Mouse (Mus musculus): ENCODE measurements at regions not wholly inside any gene's neighbourhood (a gene's known extent, or its start where the extent isn't known, plus 50 kb on each side); places are given as distances from the start of the nearest gene placed in this dataset.

- no peaks in the 10 kb centered on the region for H3K27me3 ChIP-seq (ENCODE audit: insufficient read depth, low read length)
- H3K4me1 ChIP-seq (replicated peaks; ENCODE audit: insufficient read depth, low read length): no peaks in the 10 kb centered on the region
- no peak overlapping the region for H3K9ac ChIP-seq (ENCODE audit: low read depth, low read length)
- no peak overlapping the region for H3K4me3 ChIP-seq (replicated peaks; ENCODE audit: low read depth, low read length)
- H3K36me3 ChIP-seq (ENCODE audit: insufficient read depth, low read length): no peaks in the 10 kb centered on the region
- DNase-seq (ENCODE audit: low spot score): no peak
- no peak overlapping the region for H3K4me2 ChIP-seq (ENCODE audit: low read length)
- no peaks in the 10 kb centered on the region for H3K9me3 ChIP-seq (replicated peaks; ENCODE audit: low read length)
- TF ChIP-seq CTCF (IDR thresholded peaks at IDR 0.05; ENCODE audit: low read depth): no peak
- H3K27ac ChIP-seq: no peak overlapping the region
- WGBS: 78% methylated on average over 2 of the region's 2 CpGs
- ATAC-seq (replicated peaks; ENCODE audit: low FRiP score, low read depth): no peak
Measured at GRCm38 (mm10) chr13:31109231-31109630, 135.2 kb downstream of the Gm5447 start.

GRCm38 (mm10) chr13:31122689-31123088 lies 148.7 kb downstream of the Gm5447 start:
- no peaks in the 10 kb centered on the region for H3K27me3 ChIP-seq (ENCODE audit: insufficient read depth, low read length)
- no peak overlapping the region for H3K4me2 ChIP-seq (ENCODE audit: low read length)
- H3K4me1 ChIP-seq (replicated peaks; ENCODE audit: insufficient read depth, low read length): no peaks in the 10 kb centered on the region
- H3K9ac ChIP-seq (ENCODE audit: low read depth, low read length): no peak overlapping the region
- no peak overlapping the region for H3K27ac ChIP-seq
- no peaks in the 10 kb centered on the region for H3K36me3 ChIP-seq (ENCODE audit: insufficient read depth, low read length)
- no peak for TF ChIP-seq CTCF (IDR thresholded peaks at IDR 0.05; ENCODE audit: low read depth)
- ATAC-seq (replicated peaks; ENCODE audit: low FRiP score, low read depth): no peak
- H3K9me3 ChIP-seq (replicated peaks; ENCODE audit: low read length): no peaks in the 10 kb centered on the region
- 69% methylated on average over 2 of the region's 2 CpGs for WGBS
- no peak for DNase-seq (ENCODE audit: low spot score)
- H3K4me3 ChIP-seq (replicated peaks; ENCODE audit: low read depth, low read length): no peak overlapping the region

GRCm38 (mm10) chr13:31124547-31125216 lies 150.7 kb downstream of the Gm5447 start:
- TF ChIP-seq CTCF (IDR thresholded peaks at IDR 0.05; ENCODE audit: low read depth): no peak
- Histone ChIP-seq H3K9ac (ENCODE audit: low read depth, low read length) (no peak overlapping the region), H3K9me3 (replicated peaks; ENCODE audit: low read length) (no peaks in the 10 kb centered on the region), H3K27ac (no peak overlapping the region), H3K36me3 (ENCODE audit: insufficient read depth, low read length) (no peaks in the 10 kb centered on the region), H3K4me1 (replicated peaks; ENCODE audit: insufficient read depth, low read length) (no peaks in the 10 kb centered on the region), H3K4me2 (ENCODE audit: low read length) (no peak overlapping the region), H3K27me3 (ENCODE audit: insufficient read depth, low read length) (no peaks in the 10 kb centered on the region), H3K4me3 (replicated peaks; ENCODE audit: low read depth, low read length) (no peak overlapping the region)
- DNase-seq (ENCODE audit: low spot score) (no peak), ATAC-seq (replicated peaks; ENCODE audit: low FRiP score, low read depth) (no peak)
- 35% methylated on average over 4 of the region's 4 CpGs for WGBS

GRCm38 (mm10) chr13:31132501-31132900 lies 158.5 kb downstream of the Gm5447 start:
- no peak for ATAC-seq (replicated peaks; ENCODE audit: low FRiP score, low read depth)
- Histone ChIP-seq H3K9ac (ENCODE audit: low read depth, low read length) (no peak overlapping the region), H3K27me3 (ENCODE audit: insufficient read depth, low read length) (no peaks in the 10 kb centered on the region), H3K9me3 (replicated peaks; ENCODE audit: low read length) (no peaks in the 10 kb centered on the region), H3K36me3 (ENCODE audit: insufficient read depth, low read length) (no peaks in the 10 kb centered on the region), H3K4me1 (replicated peaks; ENCODE audit: insufficient read depth, low read length) (no peaks in the 10 kb centered on the region), H3K27ac (no peak overlapping the region), H3K4me3 (replicated peaks; ENCODE audit: low read depth, low read length) (no peak overlapping the region), H3K4me2 (ENCODE audit: low read length) (no peak overlapping the region)
- no peak for TF ChIP-seq CTCF (IDR thresholded peaks at IDR 0.05; ENCODE audit: low read depth)
- 86% methylated on average over 5 of the region's 5 CpGs for WGBS
- DNase-seq (ENCODE audit: low spot score): no peak

GRCm38 (mm10) chr13:31139686-31140085 lies 165.7 kb downstream of the Gm5447 start:
- TF ChIP-seq CTCF (IDR thresholded peaks at IDR 0.05; ENCODE audit: low read depth): no peak
- no peak for ATAC-seq (replicated peaks; ENCODE audit: low FRiP score, low read depth)
- 78% methylated on average over 3 of the region's 3 CpGs for WGBS
- Histone ChIP-seq H3K9me3 (replicated peaks; ENCODE audit: low read length) (no peaks in the 10 kb centered on the region), H3K27me3 (ENCODE audit: insufficient read depth, low read length) (no peaks in the 10 kb centered on the region), H3K27ac (no peak overlapping the region), H3K9ac (ENCODE audit: low read depth, low read length) (no peak overlapping the region), H3K4me2 (ENCODE audit: low read length) (no peak overlapping the region), H3K4me1 (replicated peaks; ENCODE audit: insufficient read depth, low read length) (no peaks in the 10 kb centered on the region), H3K36me3 (ENCODE audit: insufficient read depth, low read length) (no peaks in the 10 kb centered on the region), H3K4me3 (replicated peaks; ENCODE audit: low read depth, low read length) (no peak overlapping the region)
- no peak for DNase-seq (ENCODE audit: low spot score)

GRCm38 (mm10) chr13:31147323-31147722 lies 173.3 kb downstream of the Gm5447 start:
- no peaks in the 10 kb centered on the region for H3K36me3 ChIP-seq (ENCODE audit: insufficient read depth, low read length)
- no peaks in the 10 kb centered on the region for H3K9me3 ChIP-seq (replicated peaks; ENCODE audit: low read length)
- H3K4me1 ChIP-seq (replicated peaks; ENCODE audit: insufficient read depth, low read length): no peaks in the 10 kb centered on the region
- H3K4me3 ChIP-seq (replicated peaks; ENCODE audit: low read depth, low read length): no peak overlapping the region
- ATAC-seq (replicated peaks; ENCODE audit: low FRiP score, low read depth): no peak
- H3K27ac ChIP-seq: no peak overlapping the region
- H3K4me2 ChIP-seq (ENCODE audit: low read length): no peak overlapping the region
- WGBS: 74% methylated on average over 1 of the region's 1 CpGs
- no peak overlapping the region for H3K9ac ChIP-seq (ENCODE audit: low read depth, low read length)
- DNase-seq (ENCODE audit: low spot score): no peak
- H3K27me3 ChIP-seq (ENCODE audit: insufficient read depth, low read length): no peaks in the 10 kb centered on the region
- TF ChIP-seq CTCF (IDR thresholded peaks at IDR 0.05; ENCODE audit: low read depth): no peak

- Histone ChIP-seq H3K9me3 (replicated peaks; ENCODE audit: low read length) (no peaks in the 10 kb centered on the region), H3K36me3 (ENCODE audit: insufficient read depth, low read length) (no peaks in the 10 kb centered on the region), H3K9ac (ENCODE audit: low read depth, low read length) (no peak overlapping the region), H3K4me2 (ENCODE audit: low read length) (no peak overlapping the region), H3K4me1 (replicated peaks; ENCODE audit: insufficient read depth, low read length) (no peaks in the 10 kb centered on the region), H3K27ac (no peak overlapping the region), H3K27me3 (ENCODE audit: insufficient read depth, low read length) (no peaks in the 10 kb centered on the region), H3K4me3 (replicated peaks; ENCODE audit: low read depth, low read length) (no peak overlapping the region)
- TF ChIP-seq CTCF (IDR thresholded peaks at IDR 0.05; ENCODE audit: low read depth): no peak
- WGBS: 36% methylated on average over 3 of the region's 3 CpGs
- no peak for ATAC-seq (replicated peaks; ENCODE audit: low FRiP score, low read depth)
- no peak for DNase-seq (ENCODE audit: low spot score)
Measured at GRCm38 (mm10) chr13:31154066-31154465, 180.1 kb downstream of the Gm5447 start.

Measured in kidney, postnatal 0 days (tissue).